Mouse (Mus musculus): Measurements from ENCODE around the gene Pik3cb. TPM values are rescaled to one million over a fixed set of nuclear protein-coding genes. Genes with fewer than 3 reads are reported as not detected.

The Pik3cb gene
- polyA plus RNA-seq, 1 experiment from 2014 or later = 1.8 TPM

DNA sequence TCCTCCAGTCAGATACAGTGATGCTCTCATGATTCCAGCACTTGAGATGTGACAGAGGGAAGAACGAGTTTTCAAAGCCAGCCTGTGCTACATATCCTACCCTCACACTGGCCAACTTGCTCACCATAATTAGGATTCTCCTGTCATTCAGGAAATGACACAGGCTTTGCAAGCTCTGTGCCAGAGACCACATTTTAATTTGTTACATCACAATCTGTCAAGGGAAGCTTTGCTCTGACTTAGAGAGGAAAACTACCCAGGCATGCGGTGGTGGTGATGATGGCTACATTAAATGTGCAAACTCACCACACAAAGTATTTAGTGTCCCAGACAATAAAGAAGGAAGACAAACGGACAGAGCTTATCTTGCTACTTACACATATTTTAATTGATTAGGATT lies 59.1 kb downstream of the Pik3cb start:
- H3K9ac ChIP-seq (ENCODE audit: low read depth, low read length) = no peak overlapping the region

GRCm38 (mm10) chr9:99080657-99081056 lies 59.8 kb downstream of the Pik3cb start:
- WGBS (ENCODE audit: insufficient replicate concordance) = 82% methylated on average over 2 of the region's 2 CpGs
- Histone ChIP-seq H3K4me1 (ENCODE audit: control insufficient read depth, low read depth, low read length) (no peaks in the 10 kb centered on the region), H3K9ac (ENCODE audit: low read depth, low read length) (no peak overlapping the region), H3K36me3 (ENCODE audit: control insufficient read depth, insufficient read depth) (no peaks in the 10 kb centered on the region), H3K27me3 (ENCODE audit: control insufficient read depth, insufficient read depth, low read depth, low read length) (no peaks in the 10 kb centered on the region), H3K4me3 (ENCODE audit: low read depth, low read length) (no peak overlapping the region), H3K27ac (ENCODE audit: low read length) (no peak overlapping the region), H3K4me2 (ENCODE audit: low read depth, low read length) (no peak overlapping the region), H3K9me3 (replicated peaks; ENCODE audit: control insufficient read depth, low read length) (no peaks in the 10 kb centered on the region)
- ATAC-seq (ENCODE audit: low read depth) = no peak

More for the DNA sequence above, 59.1 kb downstream of the Pik3cb start:
- no peak for ATAC-seq (ENCODE audit: low read depth)
- Histone ChIP-seq H3K27me3 (ENCODE audit: control insufficient read depth, insufficient read depth, low read depth, low read length) (no peaks in the 10 kb centered on the region), H3K27ac (ENCODE audit: low read length) (no peak overlapping the region), H3K9me3 (replicated peaks; ENCODE audit: control insufficient read depth, low read length) (no peaks in the 10 kb centered on the region), H3K4me2 (ENCODE audit: low read depth, low read length) (no peak overlapping the region), H3K4me1 (ENCODE audit: control insufficient read depth, low read depth, low read length) (no peaks in the 10 kb centered on the region), H3K36me3 (ENCODE audit: control insufficient read depth, insufficient read depth) (no peaks in the 10 kb centered on the region), H3K4me3 (ENCODE audit: low read depth, low read length) (no peak overlapping the region)
- WGBS (ENCODE audit: insufficient replicate concordance) = 43% methylated on average over 3 of the region's 3 CpGs

DNA sequence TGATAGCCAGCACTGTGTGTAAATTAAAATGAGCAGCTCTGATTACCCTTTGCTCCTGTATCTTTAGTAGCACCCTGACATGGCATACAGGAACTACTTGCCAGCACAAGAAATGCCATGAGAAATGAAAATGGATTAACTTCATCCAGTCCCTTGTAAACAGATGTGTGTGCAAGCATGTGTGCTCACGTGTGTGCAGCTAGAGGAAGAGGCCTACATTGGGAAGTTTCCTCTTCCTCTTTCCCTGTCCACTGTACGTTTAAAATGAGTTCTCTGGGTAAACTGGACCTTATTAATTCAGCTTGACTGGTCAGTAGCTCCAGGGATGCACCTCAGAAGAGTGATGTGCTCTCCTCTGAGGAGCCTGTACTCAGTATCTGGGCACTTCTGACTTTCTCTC lies 66.0 kb downstream of the Pik3cb start:
- Histone ChIP-seq H3K4me2 (ENCODE audit: low read depth, low read length) (no peak overlapping the region), H3K9me3 (replicated peaks; ENCODE audit: control insufficient read depth, low read length) (no peaks in the 10 kb centered on the region), H3K27ac (ENCODE audit: low read length) (no peak overlapping the region), H3K4me3 (ENCODE audit: low read depth, low read length) (no peak overlapping the region), H3K9ac (ENCODE audit: low read depth, low read length) (no peak overlapping the region), H3K4me1 (ENCODE audit: control insufficient read depth, low read depth, low read length) (no peaks in the 10 kb centered on the region), H3K27me3 (ENCODE audit: control insufficient read depth, insufficient read depth, low read depth, low read length) (no peaks in the 10 kb centered on the region), H3K36me3 (ENCODE audit: control insufficient read depth, insufficient read depth) (peaks cover 6% of the 10 kb centered on the region)
- ATAC-seq (ENCODE audit: low read depth) = no peak
- 24% methylated on average over 2 of the region's 2 CpGs for WGBS (ENCODE audit: insufficient replicate concordance)

- H3K9ac ChIP-seq (ENCODE audit: low read depth, low read length) = no peak overlapping the region
- WGBS (ENCODE audit: insufficient replicate concordance) = 64% methylated on average over 4 of the region's 4 CpGs
- H3K27me3 ChIP-seq (ENCODE audit: control insufficient read depth, insufficient read depth, low read depth, low read length) = no peaks in the 10 kb centered on the region
- no peaks in the 10 kb centered on the region for H3K4me1 ChIP-seq (ENCODE audit: control insufficient read depth, low read depth, low read length)
- no peak for ATAC-seq (ENCODE audit: low read depth)
- H3K4me2 ChIP-seq (ENCODE audit: low read depth, low read length) = no peak overlapping the region
- peaks cover 6% of the 10 kb centered on the region for H3K36me3 ChIP-seq (ENCODE audit: control insufficient read depth, insufficient read depth)
- no peaks in the 10 kb centered on the region for H3K9me3 ChIP-seq (replicated peaks; ENCODE audit: control insufficient read depth, low read length)
- no peak overlapping the region for H3K27ac ChIP-seq (ENCODE audit: low read length)
- no peak overlapping the region for H3K4me3 ChIP-seq (ENCODE audit: low read depth, low read length)
Measured at GRCm38 (mm10) chr9:99072538-99072937, 67.9 kb downstream of the Pik3cb start.

DNA sequence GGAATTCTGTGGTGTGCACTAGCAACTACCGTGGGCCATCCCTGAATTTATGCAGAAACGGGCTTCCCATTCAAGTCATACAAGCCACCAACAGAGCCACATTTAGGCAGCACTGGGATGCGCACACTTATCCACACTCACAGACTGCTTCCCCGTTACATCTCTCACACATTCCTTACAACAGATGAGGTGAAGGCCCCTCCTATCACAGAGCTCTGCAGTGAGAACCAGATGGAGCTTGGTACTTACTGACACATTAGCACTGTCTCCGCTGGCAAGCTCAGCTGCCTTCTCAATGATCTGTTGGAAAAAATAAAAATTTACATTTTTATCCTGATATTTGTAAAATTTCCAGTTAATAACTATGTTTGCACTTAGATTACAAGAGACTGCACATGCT lies 75.1 kb downstream of the Pik3cb start:
- no peak overlapping the region for H3K4me3 ChIP-seq (ENCODE audit: low read depth, low read length)
- ATAC-seq (ENCODE audit: low read depth) = no peak
- 78% methylated on average over 5 of the region's 5 CpGs for WGBS (ENCODE audit: insufficient replicate concordance)
- H3K27me3 ChIP-seq (ENCODE audit: control insufficient read depth, insufficient read depth, low read depth, low read length) = no peaks in the 10 kb centered on the region
- no peak overlapping the region for H3K9ac ChIP-seq (ENCODE audit: low read depth, low read length)
- no peak overlapping the region for H3K4me2 ChIP-seq (ENCODE audit: low read depth, low read length)
- no peak overlapping the region for H3K27ac ChIP-seq (ENCODE audit: low read length)
- H3K9me3 ChIP-seq (replicated peaks; ENCODE audit: control insufficient read depth, low read length) = no peaks in the 10 kb centered on the region
- H3K36me3 ChIP-seq (ENCODE audit: control insufficient read depth, insufficient read depth) = peaks cover 6% of the 10 kb centered on the region
- H3K4me1 ChIP-seq (ENCODE audit: control insufficient read depth, low read depth, low read length) = no peaks in the 10 kb centered on the region

DNA sequence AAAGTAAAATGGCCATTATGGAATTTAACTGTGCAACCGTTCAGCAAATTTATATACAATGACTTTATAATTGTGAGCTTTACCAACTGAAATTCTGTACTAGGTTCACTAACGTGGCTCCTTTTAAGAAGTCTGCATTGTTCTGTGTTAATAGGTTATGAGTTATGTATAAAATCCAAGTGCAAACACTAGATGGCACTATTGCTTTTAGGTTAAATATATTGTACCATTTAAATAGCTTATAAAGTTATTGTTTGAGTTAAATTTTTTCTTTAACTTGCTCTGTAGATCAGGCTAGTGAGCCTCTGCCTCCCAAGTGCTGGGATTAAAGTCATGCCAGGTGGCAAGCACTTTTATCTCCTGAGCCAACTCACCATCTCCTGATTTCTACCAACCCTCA lies 76.2 kb downstream of the Pik3cb start:
- H3K4me2 ChIP-seq (ENCODE audit: low read depth, low read length) = no peak overlapping the region
- no peak for ATAC-seq (ENCODE audit: low read depth)
- no peaks in the 10 kb centered on the region; the same call in 1 of the 2 replicates for H3K36me3 ChIP-seq (ENCODE audit: control insufficient read depth, insufficient read depth)
- no peaks in the 10 kb centered on the region for H3K27me3 ChIP-seq (ENCODE audit: control insufficient read depth, insufficient read depth, low read depth, low read length)
- whole genome bisulfite sequencing (ENCODE audit: insufficient replicate concordance) = 52% methylated on average over 2 of the region's 2 CpGs
- no peaks in the 10 kb centered on the region for H3K9me3 ChIP-seq (replicated peaks; ENCODE audit: control insufficient read depth, low read length)
- H3K9ac ChIP-seq (ENCODE audit: low read depth, low read length) = no peak overlapping the region
- no peak overlapping the region for H3K27ac ChIP-seq (ENCODE audit: low read length)
- H3K4me3 ChIP-seq (ENCODE audit: low read depth, low read length) = no peak overlapping the region
- no peaks in the 10 kb centered on the region for H3K4me1 ChIP-seq (ENCODE audit: control insufficient read depth, low read depth, low read length)

- no peaks in the 10 kb centered on the region; the same call in 1 of the 2 replicates for H3K36me3 ChIP-seq (ENCODE audit: control insufficient read depth, insufficient read depth)
- 35% methylated on average over 7 of the region's 7 CpGs for WGBS (ENCODE audit: insufficient replicate concordance)
Measured at GRCm38 (mm10) chr9:99062544-99062943, 77.9 kb downstream of the Pik3cb start.

GRCm38 (mm10) chr9:99057751-99058150 lies 82.7 kb downstream of the Pik3cb start:
- H3K9ac ChIP-seq (ENCODE audit: low read depth, low read length) = no peak overlapping the region
- H3K4me3 ChIP-seq (ENCODE audit: low read depth, low read length) = no peak overlapping the region
- H3K27me3 ChIP-seq (ENCODE audit: control insufficient read depth, insufficient read depth, low read depth, low read length) = no peaks in the 10 kb centered on the region
- no peaks in the 10 kb centered on the region for H3K4me1 ChIP-seq (ENCODE audit: control insufficient read depth, low read depth, low read length)
- no peak overlapping the region for H3K27ac ChIP-seq (ENCODE audit: low read length)
- 78% methylated on average over 3 of the region's 3 CpGs for WGBS (ENCODE audit: insufficient replicate concordance)
- H3K9me3 ChIP-seq (replicated peaks; ENCODE audit: control insufficient read depth, low read length) = no peaks in the 10 kb centered on the region
- H3K4me2 ChIP-seq (ENCODE audit: low read depth, low read length) = no peak overlapping the region
- no peaks in the 10 kb centered on the region; the same call in 1 of the 2 replicates for H3K36me3 ChIP-seq (ENCODE audit: control insufficient read depth, insufficient read depth)
- ATAC-seq (ENCODE audit: low read depth) = no peak

More at GRCm38 (mm10) chr9:99062544-99062943, 77.9 kb downstream of the Pik3cb start:
- Histone ChIP-seq H3K4me2 (ENCODE audit: low read depth, low read length) (no peak overlapping the region), H3K27ac (ENCODE audit: low read length) (no peak overlapping the region), H3K9ac (ENCODE audit: low read depth, low read length) (no peak overlapping the region), H3K27me3 (ENCODE audit: control insufficient read depth, insufficient read depth, low read depth, low read length) (no peaks in the 10 kb centered on the region), H3K4me3 (ENCODE audit: low read depth, low read length) (no peak overlapping the region), H3K9me3 (replicated peaks; ENCODE audit: control insufficient read depth, low read length) (no peaks in the 10 kb centered on the region), H3K4me1 (ENCODE audit: control insufficient read depth, low read depth, low read length) (no peaks in the 10 kb centered on the region)
- ATAC-seq (ENCODE audit: low read depth) = peak; percentile 62

- H3K4me2 ChIP-seq (ENCODE audit: low read depth, low read length) = no peak overlapping the region
- H3K4me3 ChIP-seq (ENCODE audit: low read depth, low read length) = no peak overlapping the region
- H3K36me3 ChIP-seq (ENCODE audit: control insufficient read depth, insufficient read depth) = 0 out of 2 replicates have a peak, but pooled peaks cover 3% of the 10 kb centered on the region
- H3K27me3 ChIP-seq (ENCODE audit: control insufficient read depth, insufficient read depth, low read depth, low read length) = no peaks in the 10 kb centered on the region
- WGBS (ENCODE audit: insufficient replicate concordance) = 72% methylated on average over 6 of the region's 6 CpGs
- ATAC-seq (ENCODE audit: low read depth) = no peak
- no peaks in the 10 kb centered on the region for H3K9me3 ChIP-seq (replicated peaks; ENCODE audit: control insufficient read depth, low read length)
- no peaks in the 10 kb centered on the region for H3K4me1 ChIP-seq (ENCODE audit: control insufficient read depth, low read depth, low read length)
- H3K27ac ChIP-seq (ENCODE audit: low read length) = no peak overlapping the region
- H3K9ac ChIP-seq (ENCODE audit: low read depth, low read length) = no peak overlapping the region
Measured at GRCm38 (mm10) chr9:99049760-99050159, 90.7 kb downstream of the Pik3cb start.

Data from liver, embryonic 16.5 days (tissue).